Mouse (Mus musculus) hindbrain, embryonic 16.5 days (tissue): Measurements from ENCODE around the gene Nedd1. TPM values are rescaled to one million over a fixed set of nuclear protein-coding genes. Genes with fewer than 3 reads are reported as not detected.

ENCODE experiments used
- ATAC-seq: fragments of 200-750 bp; cut with Nextera tagmentation; 2 replicates; pipeline ENCODE4 v1.8.0; 2017; ENCODE audit warnings: moderate TSS enrichment, moderate library complexity
- H3K27ac ChIP-seq: fragments of 300-500 bp; sonication (generic); 2 replicates; pipeline ENCODE4 v1.5.1; 2014; ENCODE audit warnings: low read depth, mild to moderate bottlenecking, control low read depth, low read length, moderate library complexity
- H3K27me3 ChIP-seq: fragments of 300-500 bp; sonication (generic); replicated peaks from 2 replicates; pipeline ENCODE4 v1.6.1; 2014; ENCODE audit warnings: low read length; ENCODE audit not compliant: control insufficient read depth, insufficient read depth
- H3K36me3 ChIP-seq: fragments of 300-500 bp; sonication (generic); 2 replicates; pipeline ENCODE4 v1.6.1; 2014; ENCODE audit warnings: mild to moderate bottlenecking, low read length, moderate library complexity, mixed read lengths; ENCODE audit not compliant: control insufficient read depth, insufficient read depth
- H3K4me1 ChIP-seq: fragments of 300-500 bp; sonication (generic); 2 replicates; pipeline ENCODE4 v1.6.1; 2014; ENCODE audit warnings: low read depth, low read length; ENCODE audit not compliant: control insufficient read depth, insufficient read depth
- H3K4me2 ChIP-seq: fragments of 300-500 bp; sonication (generic); 2 replicates; pipeline ENCODE4 v1.6.1; 2014; ENCODE audit warnings: mild to moderate bottlenecking, low read length, control low read depth, moderate library complexity
- H3K4me3 ChIP-seq: fragments of 300-500 bp; sonication (generic); 2 replicates; pipeline ENCODE4 v1.5.1; 2014; ENCODE audit warnings: mild to moderate bottlenecking, low read length, control low read depth, moderate library complexity
- H3K9ac ChIP-seq: fragments of 300-500 bp; sonication (generic); 2 replicates; pipeline ENCODE4 v1.6.1; 2014; ENCODE audit warnings: low read depth, mild to moderate bottlenecking, control low read depth, low read length, moderate library complexity
- H3K9me3 ChIP-seq: fragments of 300-500 bp; sonication (generic); 2 replicates; pipeline ENCODE4 v1.6.1; 2014; ENCODE audit warnings: mild to moderate bottlenecking, low read length, moderate library complexity; ENCODE audit not compliant: control insufficient read depth
- WGBS: fragments of 180-500 bp; shearing (Covaris S2); extraction: QIAGEN DNeasy Blood & Tissue Kit; methylation state at CpG from one replicate; pipeline ENCODE4 v1.1.7; 2014; 5-methylcytosine and 5-hydroxymethylcytosine counted together
- polyA plus RNA-seq: library from polyadenylated mRNA; unstranded; fragments of >200 nt; fragmentation: Nextera tagmentation; extraction: Ambion mirVana; gene quantifications from 2 replicates; pipeline ENCODE4 v1.2.1, GENCODE M21; 2015

Gene Nedd1
- polyA plus RNA-seq = 10.9 and 12.9 TPM in 2 replicates

- WGBS = under 1% methylated on average over 49 of the region's 57 CpGs
- Histone ChIP-seq H3K4me2 (peak within 1 kb of the TSS; percentile 67), H3K9ac (peak within 1 kb of the TSS; percentile 89), H3K27me3 (no peaks in the 10 kb centered on the region), H3K4me1 (peaks cover 5% of the 10 kb centered on the region; the same call in 1 of the 2 replicates), H3K36me3 (no peaks in the 10 kb centered on the region), H3K9me3 (no peaks in the 10 kb centered on the region), H3K4me3 (peak within 1 kb of the TSS; percentile 97), H3K27ac (peak within 1 kb of the TSS; percentile 80)
- ATAC-seq = peak; percentile 99
Measured at GRCm38 (mm10) chr10:92721771-92722619, at the start of gene Nedd1. Gene Nedd1 (minus strand): TSS chr10:92722420.

DNA sequence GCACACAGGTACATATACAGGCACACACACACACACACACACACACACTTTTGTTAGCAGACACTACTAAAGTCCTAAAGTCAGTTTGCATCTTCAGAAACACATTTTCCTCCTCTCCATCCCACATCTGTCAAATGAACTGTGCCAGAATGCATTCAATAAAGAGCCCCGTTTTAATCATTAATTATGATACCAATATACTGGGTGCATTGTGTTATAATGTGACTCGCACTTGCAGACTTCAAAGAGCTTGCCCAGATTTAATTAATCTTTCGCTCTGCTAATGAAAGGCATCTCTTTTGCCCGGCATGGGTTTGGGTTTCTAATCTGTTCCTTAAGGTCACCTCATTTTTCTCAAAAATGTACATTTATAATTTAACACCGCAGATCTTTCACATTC, 32.1 kb upstream of the Nedd1 start:
- no peak overlapping the region for H3K27ac ChIP-seq
- H3K27me3 ChIP-seq = no peaks in the 10 kb centered on the region
- H3K9me3 ChIP-seq = no peaks in the 10 kb centered on the region
- H3K36me3 ChIP-seq = no peaks in the 10 kb centered on the region
- no peak overlapping the region for H3K9ac ChIP-seq
- H3K4me2 ChIP-seq = no peak overlapping the region
- peak; percentile 27; the same call in 1 of the 2 replicates for ATAC-seq
- no peak overlapping the region for H3K4me3 ChIP-seq
- WGBS = 59% methylated on average over 5 of the region's 5 CpGs
- H3K4me1 ChIP-seq = no peaks in the 10 kb centered on the region

DNA sequence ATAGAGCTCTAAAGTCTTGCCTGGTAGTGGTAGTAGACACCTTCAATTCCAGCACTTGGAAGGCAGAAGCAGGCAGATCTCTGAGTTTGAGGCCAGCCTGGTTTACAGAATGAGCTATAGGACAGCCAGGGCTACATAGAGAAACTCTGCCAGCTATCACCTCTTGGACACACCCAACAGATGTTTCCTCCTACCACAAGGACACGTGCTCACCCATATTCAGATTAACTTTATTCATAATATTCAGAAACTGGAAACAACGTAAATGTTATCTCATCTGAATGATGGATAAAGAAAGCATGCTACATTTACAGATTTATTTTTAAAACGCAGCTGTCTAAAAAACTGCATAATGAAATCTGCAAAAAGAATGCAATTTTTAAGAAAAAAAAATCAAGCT, 8.1 kb upstream of the Nedd1 start:
- Histone ChIP-seq H3K27ac (no peak overlapping the region), H3K4me1 (no peaks in the 10 kb centered on the region), H3K9me3 (no peaks in the 10 kb centered on the region), H3K4me2 (no peak overlapping the region), H3K27me3 (no peaks in the 10 kb centered on the region), H3K4me3 (no peak overlapping the region), H3K36me3 (no peaks in the 10 kb centered on the region), H3K9ac (no peak overlapping the region)
- ATAC-seq = no peak
- WGBS = 89% methylated on average over 3 of the region's 3 CpGs

- H3K27ac ChIP-seq = no peak overlapping the region
- H3K9me3 ChIP-seq = no peaks in the 10 kb centered on the region
- H3K36me3 ChIP-seq = no peaks in the 10 kb centered on the region
- WGBS = 92% methylated on average over 3 of the region's 3 CpGs
- H3K27me3 ChIP-seq = no peaks in the 10 kb centered on the region
- no peak for ATAC-seq
- no peaks in the 10 kb centered on the region for H3K4me1 ChIP-seq
- no peak overlapping the region for H3K4me3 ChIP-seq
- H3K9ac ChIP-seq = no peak overlapping the region
- H3K4me2 ChIP-seq = no peak overlapping the region
Measured at GRCm38 (mm10) chr10:92728723-92729122, 6.5 kb upstream of the Nedd1 start.

GRCm38 (mm10) chr10:92722620-92722988, 384 bp upstream of the Nedd1 start:
- peak overlapping the region; percentile 97 for H3K4me3 ChIP-seq
- peak overlapping the region; percentile 67 for H3K4me2 ChIP-seq
- H3K36me3 ChIP-seq = no peaks in the 10 kb centered on the region
- H3K27ac ChIP-seq = peak overlapping the region; percentile 80
- H3K4me1 ChIP-seq = peaks cover 5% of the 10 kb centered on the region; the same call in 1 of the 2 replicates
- H3K9me3 ChIP-seq = no peaks in the 10 kb centered on the region
- ATAC-seq = no peak
- H3K9ac ChIP-seq = peak overlapping the region; percentile 89
- no peaks in the 10 kb centered on the region for H3K27me3 ChIP-seq
- 39% methylated on average over 5 of the region's 5 CpGs for WGBS

GRCm38 (mm10) chr10:92699032-92699431, 23.2 kb downstream of the Nedd1 start:
- Histone ChIP-seq H3K9me3 (no peaks in the 10 kb centered on the region), H3K36me3 (no peaks in the 10 kb centered on the region), H3K27ac (no peak overlapping the region), H3K27me3 (no peaks in the 10 kb centered on the region), H3K4me3 (no peak overlapping the region), H3K4me2 (no peak overlapping the region), H3K4me1 (no peaks in the 10 kb centered on the region), H3K9ac (no peak overlapping the region)
- WGBS = 69% methylated on average over 6 of the region's 6 CpGs
- no peak for ATAC-seq

- Histone ChIP-seq H3K27ac (no peak overlapping the region), H3K9ac (no peak overlapping the region), H3K4me1 (no peaks in the 10 kb centered on the region), H3K36me3 (no peaks in the 10 kb centered on the region), H3K9me3 (no peaks in the 10 kb centered on the region), H3K4me2 (no peak overlapping the region), H3K27me3 (no peaks in the 10 kb centered on the region), H3K4me3 (no peak overlapping the region)
- WGBS = 83% methylated on average over 4 of the region's 4 CpGs
- no peak for ATAC-seq
Measured at GRCm38 (mm10) chr10:92675056-92675455, 47.2 kb downstream of the Nedd1 start.

DNA sequence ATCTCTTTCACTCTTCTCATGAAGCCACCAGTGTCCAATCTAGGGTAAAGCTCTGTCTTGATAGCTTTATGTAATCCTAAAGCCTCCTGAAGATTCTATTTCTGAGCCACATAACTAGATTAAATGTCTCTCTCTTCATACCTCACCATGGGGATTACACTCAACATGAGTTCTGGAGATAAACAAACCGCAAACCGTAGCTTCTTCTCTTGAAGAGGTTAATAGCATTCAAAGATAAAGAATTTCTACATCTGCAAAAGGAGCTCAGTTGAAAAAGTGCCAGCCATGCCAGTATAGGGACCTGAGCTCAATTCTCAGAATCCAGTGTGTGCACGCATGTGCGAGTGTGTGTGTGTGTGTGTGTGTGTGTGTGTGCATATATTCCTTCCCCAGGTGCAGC, 50.3 kb downstream of the Nedd1 start:
- no peak for ATAC-seq
- Histone ChIP-seq H3K4me2 (no peak overlapping the region), H3K27me3 (no peaks in the 10 kb centered on the region), H3K27ac (no peak overlapping the region), H3K36me3 (no peaks in the 10 kb centered on the region), H3K9ac (no peak overlapping the region), H3K4me3 (no peak overlapping the region), H3K9me3 (no peaks in the 10 kb centered on the region), H3K4me1 (no peaks in the 10 kb centered on the region)
- WGBS = 93% methylated on average over 4 of the region's 4 CpGs

DNA sequence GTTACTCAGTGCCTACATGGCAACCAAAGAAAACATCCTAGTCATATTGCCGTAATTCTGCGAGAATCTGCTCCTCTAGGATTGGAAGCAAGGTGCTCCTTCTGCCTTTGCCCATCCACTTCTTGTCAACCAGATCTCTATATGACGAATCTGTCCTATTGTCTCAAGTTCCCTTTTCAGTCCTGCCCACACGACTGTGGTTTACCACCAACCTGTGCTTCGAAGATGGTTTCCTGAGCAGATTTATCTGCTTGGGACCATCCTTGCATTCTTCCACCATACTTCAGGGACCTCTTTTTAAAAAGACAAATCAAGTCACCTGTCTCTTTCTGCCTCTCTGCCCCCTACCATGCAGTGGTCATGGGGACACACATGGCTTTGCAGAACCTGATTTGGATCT, 56.9 kb downstream of the Nedd1 start:
- 90% methylated on average over 5 of the region's 5 CpGs for WGBS
- Histone ChIP-seq H3K27ac (no peak overlapping the region), H3K4me1 (no peaks in the 10 kb centered on the region), H3K4me3 (no peak overlapping the region), H3K27me3 (no peaks in the 10 kb centered on the region), H3K9me3 (no peaks in the 10 kb centered on the region), H3K4me2 (no peak overlapping the region), H3K9ac (no peak overlapping the region), H3K36me3 (no peaks in the 10 kb centered on the region)
- ATAC-seq = no peak
